Mouse (Mus musculus) neural tube, embryonic 11.5 days (tissue): ENCODE measurements at regions not wholly inside any gene's neighbourhood (a gene's known extent, or its start where the extent isn't known, plus 50 kb on each side); places are given as distances from the start of the nearest gene placed in this dataset.
A peak's percentile ranks its signal among the peaks of the same experiment; 100 is the strongest.

Experiments used
- ATAC-seq: fragments of 200-750 bp; cut with Nextera tagmentation; 2 replicates; pipeline ENCODE4 v1.8.0; 2017; ENCODE audit warnings: moderate number of reproducible peaks, mild to moderate bottlenecking, moderate TSS enrichment, moderate library complexity; ENCODE audit not compliant: insufficient read depth, low FRiP score, low TSS enrichment
- DNase-seq: peaks from one replicate; pipeline ENCODE4 v3.0.0-alpha.2; 2015; ENCODE audit warnings: low spot score
- H3K27ac ChIP-seq: fragments of 300-500 bp; sonication (generic); 2 replicates; pipeline ENCODE4 v1.5.1; 2014; ENCODE audit warnings: low read depth, mild to moderate bottlenecking, low read length
- H3K27me3 ChIP-seq: fragments of 300-500 bp; sonication (generic); 2 replicates; pipeline ENCODE4 v1.6.1; 2014; ENCODE audit warnings: mild to moderate bottlenecking, low read length, mixed read lengths; ENCODE audit not compliant: control insufficient read depth, insufficient read depth
- H3K36me3 ChIP-seq: fragments of 300-500 bp; sonication (generic); 2 replicates; pipeline ENCODE4 v1.6.1; 2014; ENCODE audit warnings: mild to moderate bottlenecking, low read length, moderate library complexity, mixed read lengths; ENCODE audit not compliant: control insufficient read depth, insufficient read depth
- H3K4me1 ChIP-seq: fragments of 300-500 bp; sonication (generic); 2 replicates; pipeline ENCODE4 v1.6.1; 2014; ENCODE audit warnings: low read length, mixed read lengths; ENCODE audit not compliant: control insufficient read depth, insufficient read depth
- H3K4me2 ChIP-seq: fragments of 300-500 bp; sonication (generic); 2 replicates; pipeline ENCODE4 v1.6.1; 2014; ENCODE audit warnings: low read depth, mild to moderate bottlenecking, moderate library complexity
- H3K4me3 ChIP-seq: fragments of 300-500 bp; sonication (generic); 2 replicates; pipeline ENCODE4 v1.5.1; 2014; ENCODE audit warnings: low read depth, low read length
- H3K9ac ChIP-seq: fragments of 300-500 bp; sonication (generic); 2 replicates; pipeline ENCODE4 v1.6.1; 2014; ENCODE audit warnings: mild to moderate bottlenecking, low read length
- H3K9me3 ChIP-seq: fragments of 300-500 bp; sonication (generic); 2 replicates; pipeline ENCODE4 v1.6.1; 2016; ENCODE audit warnings: low read length; ENCODE audit not compliant: control insufficient read depth
- WGBS: fragments of 180-500 bp; shearing (Covaris S2); extraction: QIAGEN DNeasy Blood & Tissue Kit; methylation state at CpG from one replicate; pipeline ENCODE4 v1.1.7; 2014; 5-methylcytosine and 5-hydroxymethylcytosine counted together

DNA sequence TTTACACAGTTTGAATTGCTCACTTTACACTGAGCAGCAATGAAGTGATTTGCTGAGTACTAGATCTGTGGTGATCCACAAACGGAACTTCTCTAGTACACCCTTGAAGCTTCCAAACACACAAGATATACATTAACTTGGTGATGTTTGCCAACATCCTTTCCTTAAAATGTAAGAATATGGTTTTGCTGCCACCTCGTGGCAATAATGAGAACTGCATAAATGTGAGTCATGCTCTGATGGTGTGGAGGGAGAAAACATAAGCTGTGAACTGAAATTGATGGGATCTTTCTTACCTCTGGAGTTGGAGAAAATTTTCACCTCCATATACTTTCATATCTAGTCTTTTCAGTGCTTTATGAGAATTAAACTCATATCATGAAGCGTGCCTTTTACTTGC is 51.6 kb downstream of the Bex3 start:
- Histone ChIP-seq H3K9ac (no peak overlapping the region), H3K4me2 (no peak overlapping the region), H3K4me3 (no peak overlapping the region), H3K4me1 (no peaks in the 10 kb centered on the region), H3K9me3 (no peaks in the 10 kb centered on the region), H3K36me3 (no peaks in the 10 kb centered on the region), H3K27me3 (no peaks in the 10 kb centered on the region), H3K27ac (no peak overlapping the region)
- 17% methylated on average over 3 of the region's 3 CpGs for WGBS
- no peak for ATAC-seq
- peak; percentile 44 for DNase-seq

DNA sequence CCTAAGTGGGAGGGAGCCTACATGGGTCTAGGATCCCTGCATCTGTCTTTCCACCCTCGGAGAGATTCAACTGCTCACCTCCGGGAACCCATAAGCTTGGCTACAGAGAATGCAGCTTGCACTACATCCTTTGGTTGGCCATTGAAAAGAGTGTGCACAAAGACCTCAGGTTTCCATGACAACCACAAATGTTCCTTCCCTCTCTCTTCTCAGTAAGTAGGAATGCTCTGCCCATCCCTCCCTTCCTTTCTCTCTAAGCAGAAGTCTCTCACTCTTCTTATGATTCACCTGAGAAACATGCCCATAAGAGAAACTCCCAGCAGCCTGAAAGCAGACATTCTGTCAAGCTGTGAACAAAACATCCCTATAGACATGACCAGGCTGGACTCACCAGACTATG is 95.8 kb downstream of the Bex3 start:
- 58% methylated on average over 2 of the region's 2 CpGs for WGBS

More for the DNA sequence above, 95.8 kb downstream of the Bex3 start:
- H3K4me3 ChIP-seq, result no peak overlapping the region
- H3K27me3 ChIP-seq, result no peaks in the 10 kb centered on the region
- no peaks in the 10 kb centered on the region for H3K9me3 ChIP-seq
- no peak for ATAC-seq
- H3K9ac ChIP-seq, result no peak overlapping the region
- H3K36me3 ChIP-seq, result no peaks in the 10 kb centered on the region
- H3K27ac ChIP-seq, result no peak overlapping the region
- DNase-seq, result no peak
- H3K4me1 ChIP-seq, result no peaks in the 10 kb centered on the region
- H3K4me2 ChIP-seq, result no peak overlapping the region
